Mouse (Mus musculus) frontal cortex, adult (tissue): ENCODE results near the gene Cypt2.
"Not testable (repeated sequence)": the region's sequence is repeated elsewhere in the genome, so short reads cannot be mapped to it uniquely, and the experiment has no call there.

ENCODE experiments used
- ATAC-seq: cut with Nextera tagmentation; 2 replicates; pipeline ENCODE4 v1.9.2; 2017; ENCODE audit warnings: mild to moderate bottlenecking, moderate library complexity, mixed read lengths; ENCODE audit not compliant: low TSS enrichment

The Cypt2 gene

DNA sequence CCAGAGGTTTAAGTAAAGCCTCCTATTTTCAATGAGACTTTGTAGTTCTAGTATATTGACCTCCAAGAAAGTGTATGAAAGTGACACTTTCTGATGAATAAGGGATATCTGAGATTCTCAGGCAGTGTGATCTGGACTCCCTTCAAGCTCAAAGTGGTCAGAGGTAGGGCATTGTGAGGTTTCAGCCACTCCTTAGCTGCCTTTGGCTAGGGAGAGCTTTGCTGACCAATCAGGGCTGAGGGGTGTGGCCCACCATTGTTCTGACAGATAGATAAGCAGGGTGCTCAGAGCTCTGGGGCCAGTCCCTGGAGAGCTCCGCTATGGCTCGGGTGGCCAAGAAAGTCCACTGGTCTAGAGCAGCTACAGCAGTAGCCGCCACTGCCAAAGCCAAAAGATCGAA is at the start of gene Cypt2:
Cypt2 (plus strand) TSS at position 301 of the 400 bp plus-strand sequence.
- ATAC-seq, result not testable (repeated sequence)

DNA sequence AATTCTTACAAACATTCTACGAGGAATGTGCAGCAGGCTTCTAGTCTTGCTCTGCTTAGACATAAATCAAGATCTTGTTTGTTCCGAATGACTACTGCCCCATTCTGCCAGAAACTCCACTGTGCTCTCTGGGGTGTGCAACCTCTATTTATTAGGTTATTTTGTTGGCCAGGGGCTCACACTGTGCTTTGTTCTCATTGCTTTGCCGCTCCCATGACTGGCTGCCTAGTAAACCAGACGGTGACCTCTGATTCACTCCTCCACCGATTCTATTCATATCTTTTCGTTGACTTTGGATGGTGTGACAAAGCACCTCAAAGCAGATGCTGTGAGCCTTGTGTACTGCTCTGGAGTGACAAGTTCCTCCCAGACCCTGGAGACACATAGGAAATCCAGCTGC is 46.7 kb downstream of the Cypt2 start:
- no peak for ATAC-seq
